Mouse (Mus musculus): Measurements from ENCODE around the gene Anapc2.

Anapc2 gene

GRCm38 (mm10) chr2:25267746-25268309 is 4.5 kb upstream of the Anapc2 start:
- no peak for DNase-seq (ENCODE audit: low read depth, low spot score)

- DNase-seq (ENCODE audit: low read depth, low spot score) = no peak
Measured at GRCm38 (mm10) chr2:25272515-25272914, 237 bp downstream of the Anapc2 start.

GRCm38 (mm10) chr2:25273010-25273409 is 732 bp downstream of the Anapc2 start:
- DNase-seq (ENCODE audit: low read depth, low spot score) = no peak

- peak; percentile 89 for DNase-seq (ENCODE audit: low read depth, low spot score)
Measured at GRCm38 (mm10) chr2:25278928-25279882, 6.9 kb downstream of the Anapc2 start.

- DNase-seq (ENCODE audit: low read depth, low spot score) = no peak
Measured at GRCm38 (mm10) chr2:25285551-25285950, 13.3 kb downstream of the Anapc2 start.

- DNase-seq (ENCODE audit: low read depth, low spot score) = no peak
Measured at GRCm38 (mm10) chr2:25286314-25286713, 14.0 kb downstream of the Anapc2 start.

- DNase-seq (ENCODE audit: low read depth, low spot score) = no peak
Measured at GRCm38 (mm10) chr2:25286837-25287636, 14.8 kb downstream of the Anapc2 start.

- DNase-seq (ENCODE audit: low read depth, low spot score) = no peak
Measured at GRCm38 (mm10) chr2:25287927-25288649, 15.8 kb downstream of the Anapc2 start, which contains the start of gene Tmem210. Gene Tmem210 (plus strand): TSS chr2:25288145.

- DNase-seq (ENCODE audit: low read depth, low spot score) = no peak
Measured at GRCm38 (mm10) chr2:25288734-25289345, 16.6 kb downstream of the Anapc2 start.

GRCm38 (mm10) chr2:25289651-25290050 is 17.4 kb downstream of the Anapc2 start, which contains the start of gene Lrrc26:
Gene Lrrc26 (plus strand): TSS chr2:25289915.
- DNase-seq (ENCODE audit: low read depth, low spot score) = no peak

- no peak for DNase-seq (ENCODE audit: low read depth, low spot score)
Measured at GRCm38 (mm10) chr2:25290101-25290815, 18.0 kb downstream of the Anapc2 start.

- no peak for DNase-seq (ENCODE audit: low read depth, low spot score)
Measured at GRCm38 (mm10) chr2:25290816-25291130, 18.5 kb downstream of the Anapc2 start.

- no peak for DNase-seq (ENCODE audit: low read depth, low spot score)
Measured at GRCm38 (mm10) chr2:25291184-25292053, 19.1 kb downstream of the Anapc2 start.

- peak; percentile 43 for DNase-seq (ENCODE audit: low read depth, low spot score)
Measured at GRCm38 (mm10) chr2:25292054-25292544, 19.8 kb downstream of the Anapc2 start.

- peak; percentile 80 for DNase-seq (ENCODE audit: low read depth, low spot score)
Measured at GRCm38 (mm10) chr2:25292856-25293255, 20.6 kb downstream of the Anapc2 start.

- no peak for DNase-seq (ENCODE audit: low read depth, low spot score)
Measured at GRCm38 (mm10) chr2:25293706-25294105, 21.4 kb downstream of the Anapc2 start.

GRCm38 (mm10) chr2:25297093-25297492 is 24.8 kb downstream of the Anapc2 start:
- no peak for DNase-seq (ENCODE audit: low read depth, low spot score)

- no peak for DNase-seq (ENCODE audit: low read depth, low spot score)
Measured at GRCm38 (mm10) chr2:25298046-25298445, 25.8 kb downstream of the Anapc2 start.

- no peak for DNase-seq (ENCODE audit: low read depth, low spot score)
Measured at GRCm38 (mm10) chr2:25303452-25303851, 31.2 kb downstream of the Anapc2 start.

Measured in CD4-positive, CD25-positive, alpha-beta regulatory T cell, adult 2 months (primary cell).